Mouse (Mus musculus) lung, embryonic 14.5 days (tissue): ENCODE measurements at regions not wholly inside any gene's neighbourhood (a gene's known extent, or its start where the extent isn't known, plus 50 kb on each side); places are given as distances from the start of the nearest gene placed in this dataset.

Experiments used
- ATAC-seq: fragments of 200-750 bp; cut with Nextera tagmentation; 2 replicates; pipeline ENCODE4 v1.8.0; 2017; ENCODE audit warnings: mild to moderate bottlenecking, moderate TSS enrichment, moderate library complexity; ENCODE audit not compliant: insufficient read depth
- DNase-seq: peaks from one replicate; pipeline ENCODE4 v3.0.0-alpha.2; 2015
- H3K27ac ChIP-seq: fragments of 300-500 bp; sonication (generic); 2 replicates; pipeline ENCODE4 v1.5.1; 2014; ENCODE audit warnings: low read depth, mild to moderate bottlenecking, moderate library complexity
- H3K27me3 ChIP-seq: fragments of 300-500 bp; sonication (generic); 2 replicates; pipeline ENCODE4 v1.6.1; 2014; ENCODE audit warnings: low read length, control low read depth; ENCODE audit not compliant: insufficient read depth
- H3K36me3 ChIP-seq: fragments of 300-500 bp; sonication (generic); 2 replicates; pipeline ENCODE4 v1.6.1; 2014; ENCODE audit warnings: control low read depth; ENCODE audit not compliant: insufficient read depth
- H3K4me1 ChIP-seq: fragments of 300-500 bp; sonication (generic); 2 replicates; pipeline ENCODE4 v1.6.1; 2014; ENCODE audit warnings: antibody characterized with exemption, control low read depth; ENCODE audit not compliant: insufficient read depth
- H3K4me2 ChIP-seq: fragments of 300-500 bp; sonication (generic); 2 replicates; pipeline ENCODE4 v1.6.1; 2014; ENCODE audit warnings: mild to moderate bottlenecking
- H3K4me3 ChIP-seq: fragments of 300-500 bp; sonication (generic); 2 replicates; pipeline ENCODE4 v1.5.1; 2014; ENCODE audit warnings: low read depth, low read length
- H3K9ac ChIP-seq: fragments of 300-500 bp; sonication (generic); 2 replicates; pipeline ENCODE4 v1.6.1; 2014
- H3K9me3 ChIP-seq: fragments of 300-500 bp; sonication (generic); 2 replicates; pipeline ENCODE4 v1.6.1; 2016; ENCODE audit warnings: low read depth, low read length, control low read depth
- CTCF ChIP-seq: IDR thresholded peaks from 2 replicates; pipeline ENCODE4 v1.5.1; 2016; ENCODE audit warnings: antibody characterized with exemption, low read depth
- WGBS: fragments of 180-500 bp; shearing (Covaris S2); extraction: QIAGEN DNeasy Blood & Tissue Kit; methylation state at CpG from one replicate; pipeline ENCODE4 v1.1.7; 2014; 5-methylcytosine and 5-hydroxymethylcytosine counted together

GRCm38 (mm10) chr14:105502633-105502975 lies 244.2 kb downstream of the Ndfip2 start:
- Histone ChIP-seq H3K27me3 (no peaks in the 10 kb centered on the region), H3K27ac (no peak overlapping the region), H3K9ac (no peak overlapping the region), H3K4me3 (no peak overlapping the region), H3K4me1 (peaks cover 13% of the 10 kb centered on the region; the same call in 1 of the 2 replicates), H3K36me3 (no peaks in the 10 kb centered on the region), H3K4me2 (peak overlapping the region; percentile 38), H3K9me3 (no peaks in the 10 kb centered on the region)
- peak; percentile 18; the same call in 1 of the 2 replicates for ATAC-seq
- 31% methylated on average over 11 of the region's 11 CpGs for WGBS
- TF ChIP-seq CTCF, result no peak
- DNase-seq, result no peak

GRCm38 (mm10) chr14:105501792-105502632 lies 243.6 kb downstream of the Ndfip2 start:
- ATAC-seq, result peak; percentile 32
- H3K36me3 ChIP-seq, result no peaks in the 10 kb centered on the region
- H3K27ac ChIP-seq, result peak overlapping the region; percentile 19; the same call in 1 of the 2 replicates
- no peaks in the 10 kb centered on the region for H3K27me3 ChIP-seq
- no peak overlapping the region for H3K9ac ChIP-seq
- peaks cover 13% of the 10 kb centered on the region; the same call in 1 of the 2 replicates for H3K4me1 ChIP-seq
- 9% methylated on average over 21 of the region's 21 CpGs for WGBS
- no peak for TF ChIP-seq CTCF
- DNase-seq, result peak; percentile 50
- no peaks in the 10 kb centered on the region for H3K9me3 ChIP-seq
- H3K4me3 ChIP-seq, result no peak overlapping the region
- H3K4me2 ChIP-seq, result peak overlapping the region; percentile 38

GRCm38 (mm10) chr14:105500966-105501741 lies 242.8 kb downstream of the Ndfip2 start:
- H3K9me3 ChIP-seq, result no peaks in the 10 kb centered on the region
- DNase-seq, result peak; percentile 42
- no peak for ATAC-seq
- no peak overlapping the region for H3K4me3 ChIP-seq
- H3K4me2 ChIP-seq, result peak overlapping the region; percentile 38
- no peak overlapping the region for H3K9ac ChIP-seq
- H3K27ac ChIP-seq, result no peak overlapping the region
- H3K4me1 ChIP-seq, result peaks cover 13% of the 10 kb centered on the region; the same call in 1 of the 2 replicates
- TF ChIP-seq CTCF, result no peak
- no peaks in the 10 kb centered on the region for H3K36me3 ChIP-seq
- 28% methylated on average over 21 of the region's 21 CpGs for WGBS
- no peaks in the 10 kb centered on the region for H3K27me3 ChIP-seq

GRCm38 (mm10) chr14:105499319-105499895 lies 241.0 kb downstream of the Ndfip2 start:
- ATAC-seq (peak; percentile 29), DNase-seq (peak; percentile 81)
- Histone ChIP-seq H3K27me3 (no peaks in the 10 kb centered on the region), H3K27ac (no peak overlapping the region), H3K4me3 (no peak overlapping the region), H3K9ac (no peak overlapping the region), H3K9me3 (no peaks in the 10 kb centered on the region), H3K4me2 (peak overlapping the region; percentile 47), H3K36me3 (no peaks in the 10 kb centered on the region), H3K4me1 (peaks cover 13% of the 10 kb centered on the region; the same call in 1 of the 2 replicates)
- WGBS, result 19% methylated on average over 15 of the region's 15 CpGs
- no peak for TF ChIP-seq CTCF

- Histone ChIP-seq H3K4me1 (peaks cover 10% of the 10 kb centered on the region; the same call in 1 of the 2 replicates), H3K9ac (no peak overlapping the region), H3K9me3 (no peaks in the 10 kb centered on the region), H3K27ac (no peak overlapping the region), H3K4me3 (no peak overlapping the region), H3K4me2 (no peak overlapping the region), H3K36me3 (no peaks in the 10 kb centered on the region), H3K27me3 (no peaks in the 10 kb centered on the region)
- TF ChIP-seq CTCF, result no peak
- no peak for DNase-seq
- WGBS, result 47% methylated on average over 10 of the region's 10 CpGs
- no peak for ATAC-seq
Measured at GRCm38 (mm10) chr14:105498155-105498906, 240.0 kb downstream of the Ndfip2 start.

GRCm38 (mm10) chr14:105495161-105495560 lies 236.8 kb downstream of the Ndfip2 start:
- ATAC-seq (no peak), DNase-seq (no peak)
- H3K36me3 ChIP-seq, result no peaks in the 10 kb centered on the region
- no peaks in the 10 kb centered on the region for H3K9me3 ChIP-seq
- H3K4me2 ChIP-seq, result no peak overlapping the region
- no peaks in the 10 kb centered on the region for H3K27me3 ChIP-seq
- no peak overlapping the region for H3K4me3 ChIP-seq
- 28% methylated on average over 2 of the region's 2 CpGs for WGBS
- H3K4me1 ChIP-seq, result no peaks in the 10 kb centered on the region
- no peak for TF ChIP-seq CTCF
- no peak overlapping the region for H3K9ac ChIP-seq
- no peak overlapping the region for H3K27ac ChIP-seq
